Mouse (Mus musculus): ENCODE results near the gene Hmmr.

GRCm38 (mm10) chr11:40753836-40754235 lies 20.6 kb upstream of the Hmmr start:
- TF ChIP-seq ZC3H11A (IDR thresholded peaks at IDR 0.05; ENCODE audit: borderline replicate concordance, low read depth, low read length), result no peak
- no peak for TF ChIP-seq MAFK (IDR thresholded peaks at IDR 0.05; ENCODE audit: insufficient read depth, low read depth, low read length)

Measured in ES-E14 (cell line).